Mouse (Mus musculus): ENCODE data around the gene Smox.

DNA sequence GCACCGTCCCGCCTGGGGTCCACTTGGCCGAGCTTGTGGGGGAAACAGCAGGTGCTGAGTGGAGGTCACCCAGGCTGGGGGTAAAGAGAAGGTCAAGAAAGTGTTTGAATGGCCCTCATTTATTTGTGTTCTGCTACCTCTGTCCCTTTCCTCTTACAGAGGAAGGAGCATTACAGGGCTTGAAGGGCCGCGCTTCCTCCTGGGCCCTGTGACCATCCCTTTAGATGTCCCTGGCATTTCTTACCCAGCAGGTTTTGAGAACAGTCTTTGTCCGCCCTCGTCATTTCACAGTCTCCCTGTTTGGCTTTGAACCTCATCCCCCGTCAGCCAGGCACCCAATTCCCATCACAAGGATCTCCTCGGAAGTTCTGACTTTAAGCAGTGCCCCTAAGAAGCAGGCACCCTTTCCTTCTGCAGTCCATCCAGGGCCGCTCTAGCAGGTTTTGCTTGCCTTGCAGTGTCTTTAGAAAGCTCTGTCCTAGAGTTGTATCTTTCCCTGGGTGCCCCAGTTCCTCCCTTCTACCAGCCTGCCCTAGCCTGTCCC, 1.4 kb downstream of the Smox start:
- no peak for TF ChIP-seq CTCF (IDR thresholded peaks at IDR 0.05; ENCODE audit: low read depth, low read length)
- no peak for TF ChIP-seq POLR2A (IDR thresholded peaks at IDR 0.05; ENCODE audit: extremely low read depth, insufficient read depth, low read length)

Measured in liver, adult 2 months (tissue).